Mouse (Mus musculus) adrenal gland, postnatal 10 days (tissue): ENCODE measurements around the gene Cgnl1. TPM values are rescaled to one million over a fixed set of nuclear protein-coding genes. Genes with fewer than 3 reads are reported as not detected.
A peak's percentile ranks its signal among the peaks of the same experiment; 100 is the strongest.

Experiments
- DNase-seq: peaks from one replicate; pipeline ENCODE4 v3.0.0; 2021; ENCODE audit warnings: mixed read lengths
- total RNA-seq, 2 experiments: library from RNA; stranded (reverse); gene quantifications; 2 replicates each; pipeline ENCODE4 v1.2.3; 2021

Cgnl1 gene
- total RNA-seq, 2 experiments from 2014 or later = 55.5 to 61.5 TPM

- DNase-seq = no peak
These were observed 4.5 kb downstream of the Cgnl1 start for GRCm38 (mm10) chr9:71766902-71767301.

DNA sequence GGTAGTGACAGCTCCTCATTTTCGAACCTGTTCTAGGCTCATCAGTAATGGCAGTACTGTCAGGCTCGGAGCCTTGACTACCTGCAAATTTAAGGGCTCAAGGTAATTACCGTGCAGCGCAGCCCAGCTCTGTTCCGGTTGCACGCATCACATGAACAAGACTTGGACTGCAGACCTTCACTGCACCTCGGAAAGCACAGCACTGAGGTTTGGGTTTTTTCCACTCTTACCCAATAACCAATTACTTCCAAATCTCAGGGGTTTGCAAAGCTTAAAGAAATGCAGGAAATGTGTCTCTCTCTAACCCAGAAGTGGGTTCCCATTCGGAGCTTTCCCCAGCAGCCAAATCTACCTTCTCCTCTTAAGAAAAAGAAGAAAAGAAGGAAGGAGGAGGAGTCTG lies 5.1 kb downstream of the Cgnl1 start:
- DNase-seq = no peak

DNA sequence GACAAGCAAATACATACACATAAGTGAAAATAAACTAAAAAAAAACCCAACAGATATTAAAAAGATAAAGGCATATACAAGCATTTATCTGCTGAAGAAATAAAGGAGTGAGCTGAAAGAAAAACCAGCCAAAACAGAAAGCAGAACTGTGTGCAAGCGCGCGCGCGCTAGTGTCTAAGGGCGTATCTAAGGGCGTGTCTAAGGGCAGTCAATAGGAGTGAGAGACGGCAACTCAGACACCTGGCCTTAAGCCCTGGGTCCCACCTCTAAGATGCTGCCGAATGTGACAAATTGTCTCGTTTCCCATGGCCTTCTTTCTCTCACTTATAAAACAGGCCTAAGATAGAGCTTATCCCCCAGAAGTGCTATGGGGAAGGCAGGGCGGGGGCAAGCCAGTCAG lies 6.9 kb downstream of the Cgnl1 start:
- DNase-seq = no peak

GRCm38 (mm10) chr9:71763273-71763672 lies 8.1 kb downstream of the Cgnl1 start:
- no peak for DNase-seq

- DNase-seq = no peak
These were observed 9.7 kb downstream of the Cgnl1 start for GRCm38 (mm10) chr9:71761663-71762062.

DNA sequence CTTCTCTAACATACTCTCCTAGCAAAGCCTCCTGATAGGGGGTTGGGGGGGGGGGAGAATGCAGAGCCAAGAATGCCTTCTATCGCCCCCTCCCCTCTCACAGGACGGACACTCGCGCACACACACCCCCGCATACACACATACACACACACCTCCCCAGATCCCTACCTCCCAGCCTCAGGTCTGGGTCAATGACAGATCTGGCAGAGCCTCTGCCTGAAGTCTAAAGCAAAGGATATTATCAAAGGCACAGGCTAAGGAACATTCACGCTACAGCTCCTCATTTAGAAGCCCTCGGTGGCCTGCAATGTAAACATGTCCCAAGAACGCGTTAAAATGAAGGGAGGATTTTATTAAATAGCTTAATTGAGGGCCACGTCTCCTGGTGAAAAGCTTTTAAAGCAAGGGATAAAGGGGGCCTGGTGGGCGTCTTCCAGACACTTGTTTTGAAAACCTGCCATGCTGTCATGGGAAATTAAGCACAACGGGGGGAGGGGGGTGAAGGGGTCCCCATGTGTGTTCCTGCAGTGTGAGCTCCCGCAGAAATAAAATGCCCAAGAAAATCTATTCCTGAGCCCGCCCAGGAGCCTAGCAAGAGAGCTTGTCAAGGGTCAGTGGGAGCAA lies 10.8 kb downstream of the Cgnl1 start:
- DNase-seq = no peak

GRCm38 (mm10) chr9:71759893-71760292 lies 11.5 kb downstream of the Cgnl1 start:
- DNase-seq = no peak

GRCm38 (mm10) chr9:71757386-71757785 lies 14.0 kb downstream of the Cgnl1 start:
- peak; percentile 41 for DNase-seq

GRCm38 (mm10) chr9:71756916-71757315 lies 14.5 kb downstream of the Cgnl1 start:
- DNase-seq = peak; percentile 52

DNA sequence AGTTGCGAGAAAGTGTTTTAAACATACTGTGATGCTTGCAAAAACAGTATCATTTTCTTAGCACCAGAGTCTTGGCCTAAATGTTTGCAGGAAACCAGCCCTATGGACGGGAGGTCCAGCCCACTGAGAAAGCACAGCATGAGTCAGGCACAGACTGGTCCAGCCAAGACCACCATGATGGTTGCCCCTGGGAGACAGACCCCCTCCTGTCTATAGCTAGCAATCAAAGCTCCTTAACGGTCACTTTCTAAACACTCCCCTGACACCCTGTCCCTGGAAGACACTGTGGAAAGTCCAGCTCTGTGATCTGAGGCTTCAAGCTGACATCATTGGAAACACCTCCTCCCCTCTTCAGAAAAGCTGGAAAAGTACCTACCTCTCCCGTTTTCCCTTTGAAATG lies 17.4 kb downstream of the Cgnl1 start:
- DNase-seq = no peak

DNA sequence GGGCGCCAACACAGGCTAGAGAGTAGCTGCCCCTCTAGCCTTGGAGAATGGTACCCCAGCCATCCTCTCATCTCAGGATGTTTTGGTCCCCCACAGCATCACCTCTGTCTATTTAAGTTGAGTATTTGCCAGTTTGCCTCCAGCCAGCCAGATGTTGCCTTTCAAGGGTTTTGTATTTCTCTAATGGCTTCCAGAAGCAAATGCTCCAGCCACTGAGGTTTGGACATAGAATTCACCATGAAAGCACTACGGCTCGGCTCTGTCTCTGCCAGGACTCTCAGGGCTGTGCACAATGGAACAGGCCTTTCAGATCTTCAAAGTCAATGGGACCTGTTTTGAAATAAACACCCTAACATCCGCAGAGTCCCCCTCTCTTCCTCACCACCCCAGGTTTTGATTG lies 17.9 kb downstream of the Cgnl1 start:
- DNase-seq = no peak

GRCm38 (mm10) chr9:71753117-71753516 lies 18.3 kb downstream of the Cgnl1 start:
- DNase-seq = no peak

- DNase-seq = no peak
These were observed 21.3 kb downstream of the Cgnl1 start for GRCm38 (mm10) chr9:71750015-71750672.

DNA sequence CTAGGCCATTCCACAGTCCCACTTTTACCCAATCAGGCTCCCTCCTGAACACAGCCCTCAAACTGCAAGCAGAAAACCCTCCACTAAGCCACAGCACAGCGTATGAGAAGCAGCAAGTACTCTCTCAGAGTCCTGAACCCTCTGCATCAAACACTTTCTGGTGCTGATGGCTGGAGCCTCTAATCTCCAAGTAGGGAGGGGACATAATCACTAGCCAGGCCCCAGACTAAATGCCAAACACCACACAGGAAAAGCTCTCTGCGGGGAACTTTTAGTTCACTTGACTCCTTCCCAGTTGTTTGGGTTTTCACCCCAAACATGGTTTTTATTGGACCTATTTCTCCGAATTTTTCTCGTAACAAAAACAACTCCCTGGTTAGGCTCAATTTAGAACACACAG lies 25.0 kb downstream of the Cgnl1 start:
- no peak for DNase-seq

GRCm38 (mm10) chr9:71738081-71738930 lies 33.1 kb downstream of the Cgnl1 start:
- DNase-seq = no peak

GRCm38 (mm10) chr9:71737257-71738023 lies 34.0 kb downstream of the Cgnl1 start:
- no peak for DNase-seq

DNA sequence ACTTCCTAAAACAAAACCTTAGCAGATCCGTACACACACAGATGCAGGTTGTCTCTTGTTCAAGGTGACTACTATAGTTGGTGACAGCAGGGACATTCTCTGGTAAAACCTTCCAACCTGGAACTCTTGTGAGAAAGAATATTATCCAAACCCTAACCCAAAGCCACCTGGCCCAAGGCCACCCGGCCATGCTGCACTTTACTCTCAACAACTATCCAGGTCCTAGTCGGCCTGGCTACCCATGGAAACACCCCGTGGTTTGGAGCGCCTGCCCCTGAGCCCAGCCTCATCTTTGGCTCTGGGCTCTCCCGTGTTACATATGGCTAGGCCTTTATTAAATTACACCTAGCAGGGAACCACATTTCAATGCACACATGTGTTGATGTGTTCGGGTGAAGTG lies 35.5 kb downstream of the Cgnl1 start:
- DNase-seq = no peak

DNA sequence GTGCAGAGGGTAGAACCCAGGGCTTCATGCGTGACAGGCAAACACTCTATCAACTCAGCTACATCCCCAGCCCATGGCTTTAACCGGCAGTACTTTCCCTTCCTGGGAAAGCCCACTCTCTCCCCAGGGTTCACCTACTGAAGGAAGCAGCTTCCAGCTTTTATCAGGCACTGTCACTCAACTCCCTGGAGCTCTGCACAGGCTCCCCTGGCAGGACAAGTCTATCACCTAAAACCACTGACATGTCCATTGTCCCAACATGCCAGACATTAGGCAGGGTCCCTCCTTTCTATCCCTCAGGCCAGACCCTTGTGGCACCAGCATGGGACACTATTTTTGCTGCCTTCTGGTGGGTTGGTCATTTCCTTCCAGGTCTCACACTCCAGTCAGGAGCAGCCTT lies 37.8 kb downstream of the Cgnl1 start:
- DNase-seq = no peak

DNA sequence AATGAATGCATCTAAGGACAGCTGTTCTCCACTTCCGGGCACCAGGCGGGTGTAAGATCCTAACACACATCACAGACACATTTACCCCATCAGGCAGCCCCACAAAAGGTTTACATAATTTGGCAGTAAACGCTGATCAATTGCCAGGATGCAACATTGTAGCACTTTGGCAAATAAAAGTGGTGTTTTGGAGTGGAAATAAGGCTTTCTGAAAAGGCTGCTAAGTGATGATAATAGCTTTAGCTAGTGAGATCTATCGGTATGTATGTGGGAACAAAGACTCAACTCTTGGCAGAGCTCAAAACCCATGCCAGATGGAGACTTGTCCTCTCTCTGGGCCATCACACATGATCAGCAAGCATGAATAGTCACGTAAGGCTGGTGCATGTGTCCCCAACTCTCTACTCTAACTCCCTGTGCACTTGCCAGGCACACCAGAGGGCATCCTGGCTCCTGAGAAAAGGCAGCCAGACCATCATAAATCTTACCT lies 42.5 kb downstream of the Cgnl1 start:
- no peak for DNase-seq

DNA sequence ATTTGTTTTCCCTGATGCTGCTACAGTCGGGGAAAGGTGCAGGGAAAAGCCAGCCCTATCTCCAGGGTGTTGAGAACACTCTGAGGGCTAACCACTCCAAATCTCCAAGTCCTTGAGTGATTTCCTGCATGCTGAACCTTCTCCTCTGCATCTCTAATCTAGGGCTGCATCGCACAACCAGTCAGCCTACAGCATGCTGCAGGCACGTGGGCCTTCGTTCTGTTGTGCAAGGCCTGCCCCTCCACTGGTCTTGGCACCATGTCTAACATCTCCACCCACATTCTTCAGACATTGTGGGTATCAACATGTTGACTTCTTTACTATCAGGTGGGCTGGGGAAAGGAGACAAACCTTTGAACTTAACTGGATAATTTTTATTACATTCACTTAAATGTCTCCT lies 44.2 kb downstream of the Cgnl1 start:
- no peak for DNase-seq

DNA sequence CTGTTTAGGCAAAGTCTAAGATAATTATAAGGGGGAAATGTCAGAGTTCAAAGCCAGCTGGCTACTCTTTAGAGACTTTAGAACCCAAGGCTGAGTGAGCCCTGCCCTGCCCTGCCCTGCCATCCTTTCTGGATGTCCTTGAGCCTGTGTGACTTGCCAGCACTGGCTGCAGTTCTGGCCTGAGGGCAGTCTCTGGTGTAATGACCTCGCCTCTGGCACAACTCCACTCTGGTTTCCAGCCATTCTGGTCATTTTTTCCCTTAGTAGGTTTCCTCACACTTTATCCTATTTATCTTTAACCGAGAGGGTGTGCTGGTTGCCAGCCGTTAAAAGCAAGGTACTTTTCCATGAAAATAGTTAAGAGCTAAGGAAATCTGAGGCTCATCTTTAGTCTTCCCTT lies 45.3 kb downstream of the Cgnl1 start:
- DNase-seq = peak; percentile 83

GRCm38 (mm10) chr9:71722366-71722765 lies 49.0 kb downstream of the Cgnl1 start:
- no peak for DNase-seq
